Comparison of ENCODE assay signal across 15 mouse cellular contexts in the genomic region with DNA sequence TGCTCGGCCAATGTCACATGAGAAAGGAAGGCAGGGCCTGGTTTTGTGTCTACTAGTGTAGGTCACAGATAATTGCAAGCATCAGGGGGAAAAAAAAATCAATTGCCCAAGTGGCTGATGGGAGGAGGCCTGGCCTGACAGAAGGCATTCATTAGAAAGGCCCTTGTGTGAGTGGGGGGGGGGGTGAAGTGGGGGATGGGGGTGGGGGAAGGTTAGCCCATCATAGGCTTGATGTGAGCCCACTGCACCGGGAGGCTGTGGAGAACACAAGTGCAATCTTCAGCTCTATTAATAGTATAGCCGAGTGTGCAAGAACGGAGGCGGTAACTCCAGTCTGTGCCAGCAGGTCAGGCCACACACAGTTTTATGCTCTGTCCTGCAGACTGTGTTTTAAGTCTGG. TPM values are rescaled to one million over a fixed set of nuclear protein-coding genes. Genes with fewer than 3 reads are reported as not detected.
A peak's percentile ranks its signal among the peaks of the same experiment; 100 is the strongest.
DNase-seq lines count a peak whose midpoint lies in the region; ATAC-seq and TF ChIP-seq lines count a peak whose summit lies in the region.
"Had no signal": no experiment of that assay in that cellular context is flagged by ENCODE, and none has a peak within 500 bp of the region (broad histone marks: within the 10 kb centered on the region; RNA-seq: fewer than 3 reads in every experiment).

No protein-coding gene starts in this region.

- H3K27me3 ChIP-seq in neural tube, embryonic 13.5 days: no peaks in the 10 kb centered on the region
- H3K27me3 ChIP-seq in neural tube, embryonic 15.5 days (replicated peaks): no peaks in the 10 kb centered on the region
- no peaks in the 10 kb centered on the region for H3K27me3 ChIP-seq in heart, postnatal 0 days (ENCODE audit: control insufficient read depth, insufficient read depth, low read length)
- H3K27me3 ChIP-seq: embryonic facial prominence, embryonic 13.5 days had no signal

- no peaks in the 10 kb centered on the region for H3K36me3 ChIP-seq in neural tube, embryonic 13.5 days
- no peaks in the 10 kb centered on the region for H3K36me3 ChIP-seq in neural tube, embryonic 15.5 days
- no peaks in the 10 kb centered on the region for H3K36me3 ChIP-seq in heart, postnatal 0 days (replicated peaks; ENCODE audit: control insufficient read depth, insufficient read depth, low read length)
- H3K36me3 ChIP-seq: embryonic facial prominence, embryonic 13.5 days had no signal

- H3K9ac ChIP-seq in neural tube, embryonic 13.5 days: no peak overlapping the region
- H3K9ac ChIP-seq in neural tube, embryonic 15.5 days (replicated peaks): no peak overlapping the region
- no peak overlapping the region for H3K9ac ChIP-seq in heart, postnatal 0 days (replicated peaks; ENCODE audit: low read depth, low read length)
- H3K9ac ChIP-seq: embryonic facial prominence, embryonic 13.5 days; lung, embryonic 14.5 days had no signal

- H3K4me1 ChIP-seq in neural tube, embryonic 13.5 days (replicated peaks): peaks cover 30% of the 10 kb centered on the region
- peaks cover 13% of the 10 kb centered on the region for H3K4me1 ChIP-seq in neural tube, embryonic 15.5 days
- peaks cover 9% of the 10 kb centered on the region; the same call in 1 of the 2 replicates for H3K4me1 ChIP-seq in heart, postnatal 0 days (ENCODE audit: control insufficient read depth, insufficient read depth)

- H3K4me3 ChIP-seq in neural tube, embryonic 13.5 days: no peak overlapping the region
- H3K4me3 ChIP-seq in neural tube, embryonic 15.5 days (replicated peaks): no peak overlapping the region
- H3K4me3 ChIP-seq in heart, postnatal 0 days (ENCODE audit: low read depth, low read length): no peak overlapping the region
- H3K4me3 ChIP-seq: embryonic facial prominence, embryonic 13.5 days; left cerebral cortex, adult 2 months had no signal

- no peak for TF ChIP-seq EP300 in heart, postnatal 0 days (IDR thresholded peaks at IDR 0.05; ENCODE audit: low read depth)

- H3K27ac ChIP-seq in neural tube, embryonic 13.5 days (replicated peaks): peak overlapping the region; percentile 42; the same call in 1 of the 2 replicates
- no peak overlapping the region for H3K27ac ChIP-seq in neural tube, embryonic 15.5 days (replicated peaks)
- H3K27ac ChIP-seq in heart, postnatal 0 days (ENCODE audit: low read depth): peak overlapping the region; percentile 72
- H3K27ac ChIP-seq: embryonic facial prominence, embryonic 13.5 days; left cerebral cortex, adult 2 months had no signal

- TF ChIP-seq CTCF in heart, postnatal 0 days (IDR thresholded peaks at IDR 0.05; ENCODE audit: low read depth): no peak

- no peak overlapping the region for H3K4me2 ChIP-seq in neural tube, embryonic 13.5 days
- H3K4me2 ChIP-seq in neural tube, embryonic 15.5 days: no peak overlapping the region
- H3K4me2 ChIP-seq in heart, postnatal 0 days (ENCODE audit: low read depth, low read length): no peak overlapping the region
- H3K4me2 ChIP-seq: embryonic facial prominence, embryonic 13.5 days; lung, embryonic 14.5 days had no signal

- DNase-seq in heart, adult 18-20 months: peak; percentile 48 to 50
- no peak for DNase-seq in heart, adult 8-10 months (ENCODE audit: low spot score)
- peak; percentile 62 for DNase-seq in heart, postnatal 0 days (ENCODE audit: low spot score)
- DNase-seq in testis, postnatal 10 days (ENCODE audit: low spot score): no peak
- DNase-seq in layer of hippocampus, postnatal 36 days: no peak
- DNase-seq: cerebellum, adult 11-12 months; kidney, adult 18-20 months; kidney, postnatal 36 days; liver; lung, embryonic 14.5 days; thymus, postnatal 25 days had no signal

- ATAC-seq in neural tube, embryonic 13.5 days (ENCODE audit: low read depth): no peak
- no peak for ATAC-seq in neural tube, embryonic 15.5 days (ENCODE audit: low FRiP score)
- ATAC-seq in heart, postnatal 0 days (ENCODE audit: insufficient read depth, low read depth): peak; percentile 85

- no peaks in the 10 kb centered on the region for H3K9me3 ChIP-seq in neural tube, embryonic 13.5 days
- no peaks in the 10 kb centered on the region for H3K9me3 ChIP-seq in neural tube, embryonic 15.5 days (replicated peaks)
- H3K9me3 ChIP-seq in heart, postnatal 0 days (replicated peaks; ENCODE audit: control insufficient read depth, low read length): no peaks in the 10 kb centered on the region
- H3K9me3 ChIP-seq: embryonic facial prominence, embryonic 13.5 days had no signal

- WGBS in neural tube, embryonic 13.5 days: 30% methylated on average over 5 of the region's 5 CpGs
- WGBS in neural tube, embryonic 15.5 days: 34% methylated on average over 5 of the region's 5 CpGs
- WGBS in heart, postnatal 0 days: 36% methylated on average over 5 of the region's 5 CpGs

RNA-seq across cellular contexts. Expression of a gene that starts 11.1 kb away (rescaled TPM):
- total RNA-seq in heart, adult 18-20 months (2021): 100 to 1,000 TPM; 179 to 203 TPM
- total RNA-seq in heart, adult 8-10 months (2022): 100 to 1,000 TPM; 206 to 216 (median 210) TPM
- polyA plus RNA-seq in neural tube, embryonic 13.5 days (2015; fragmentation: Nextera tagmentation; extraction: Ambion mirVana): 20.9 and 21.7 TPM in 2 replicates
- 17.3 and 20.7 TPM in 2 replicates for polyA plus RNA-seq in neural tube, embryonic 15.5 days (2015; fragmentation: Nextera tagmentation; extraction: Ambion mirVana)
- 94.6 and 114 TPM in 2 replicates for total RNA-seq in heart, postnatal 0 days (2014; rRNA removed; ENCODE audit: low replicate concordance)
- polyA plus RNA-seq in heart, postnatal 0 days (2015; fragmentation: Nextera tagmentation; extraction: Ambion mirVana): 20.6 and 22.1 TPM in 2 replicates
- 100 to 1,000 TPM; 105 to 113 TPM for total RNA-seq in layer of hippocampus, postnatal 36 days (2021)

Comparison
In these comparisons a context has a peak if more than half of its experiments do, and no peak if none do; other contexts are left out.
1. DNase-seq: peak in heart, adult 18-20 months (2 of 2) and heart, postnatal 0 days (single experiment); none in heart, adult 8-10 months (single experiment), testis, postnatal 10 days (single experiment) and layer of hippocampus, postnatal 36 days (0 of 2).